Mouse (Mus musculus) ES-E14 (cell line): Measurements from ENCODE around the gene Rnase4.

ENCODE experiments used
- HCFC1 ChIP-seq: IDR thresholded peaks from 2 replicates; pipeline ENCODE4 v1.6.1; 2012; ENCODE audit warnings: low read length, inconsistent platforms, borderline replicate concordance; ENCODE audit not compliant: insufficient read depth
- MAFK ChIP-seq: IDR thresholded peaks from 2 replicates; pipeline ENCODE4 v1.6.1; 2014; ENCODE audit warnings: mild to moderate bottlenecking, low read depth, low read length, inconsistent platforms; ENCODE audit not compliant: insufficient read depth
- ZC3H11A ChIP-seq: IDR thresholded peaks from 2 replicates; pipeline ENCODE4 v1.6.1; 2012; ENCODE audit warnings: low read depth, mild to moderate bottlenecking, inconsistent platforms, low read length, borderline replicate concordance

- TF ChIP-seq MAFK (no peak), HCFC1 (no peak), ZC3H11A (no peak)
These were observed 21.9 kb upstream of the Rnase4 start for GRCm38 (mm10) chr14:51068956-51069355.
